Mouse (Mus musculus): ENCODE measurements around the gene Fgg. TPM values are rescaled to one million over a fixed set of nuclear protein-coding genes. Genes with fewer than 3 reads are reported as not detected.

Gene Fgg
- polyA plus RNA-seq, 1 experiment from 2014 or later: not detected

GRCm38 (mm10) chr3:83049680-83050079, 42.2 kb downstream of the Fgg start, which contains the start of gene Fgb:
TSS of gene Fgb (minus strand) at chr3:83049863.
- in situ Hi-C loops (cut with MboI; ENCODE audit: low pct_unique_long_range_greater_than_20kb): loop anchor here (5.0 to 25.0 kb wide), 2 partner anchors 47 to 687 kb away; partner anchors contain the start of gene Map9
- DNase-seq (ENCODE audit: low read depth, low spot score) (no peak), ATAC-seq (no peak)
- peaks cover 63% of the 10 kb centered on the region for H3K27me3 ChIP-seq
- ChIA-PET CTCF (no interaction called here), POLR2A (no interaction called here)
- no peak for TF ChIP-seq CTCF (IDR thresholded peaks at IDR 0.05)

GRCm38 (mm10) chr3:83050661-83051060, 43.1 kb downstream of the Fgg start:
- no peak for TF ChIP-seq CTCF (IDR thresholded peaks at IDR 0.05)
- ATAC-seq: no peak
- in situ Hi-C loops (cut with MboI; ENCODE audit: low pct_unique_long_range_greater_than_20kb): loop anchor here (5.0 to 25.0 kb wide), 2 partner anchors 48 to 688 kb away; partner anchors contain the start of gene Map9
- H3K27me3 ChIP-seq: peaks cover 54% of the 10 kb centered on the region
- POLR2A ChIA-PET: no interaction called here
- CTCF ChIA-PET: interaction anchor here (2.1 kb wide), 1 partner anchor 51 kb away, joined by 14 read pairs; no protein-coding TSS in a partner anchor
- no peak for DNase-seq (ENCODE audit: low read depth, low spot score)

- TF ChIP-seq CTCF (IDR thresholded peaks at IDR 0.05): no peak
- peaks cover 46% of the 10 kb centered on the region for H3K27me3 ChIP-seq
- in situ Hi-C loops (cut with MboI; ENCODE audit: low pct_unique_long_range_greater_than_20kb): loop anchor here (5.0 to 25.0 kb wide), 2 partner anchors 50 to 690 kb away; partner anchors contain the start of gene Map9
- no peak for DNase-seq (ENCODE audit: low read depth, low spot score)
- ChIA-PET POLR2A (no interaction called here), CTCF (interaction anchor here (1.1 to 3.5 kb wide), 5 partner anchors 51 to 58 kb away, joined by 4 to 41 read pairs (median 5); no protein-coding TSS in a partner anchor)
- no peak for ATAC-seq
Measured at GRCm38 (mm10) chr3:83052102-83052501, 44.6 kb downstream of the Fgg start.

- CTCF ChIA-PET: interaction anchor here (0.6 to 3.5 kb wide), 19 partner anchors 9 to 676 kb away, joined by 3 to 41 read pairs (median 6); partner anchors contain the start of genes Fga and Fgg
- in situ Hi-C loops (cut with MboI; ENCODE audit: low pct_unique_long_range_greater_than_20kb): loop anchor here (5.0 to 25.0 kb wide), 2 partner anchors 51 to 691 kb away; partner anchors contain the start of gene Map9
Measured at GRCm38 (mm10) chr3:83053126-83053525, 45.6 kb downstream of the Fgg start.

GRCm38 (mm10) chr3:83053758-83054157, 46.2 kb downstream of the Fgg start:
- ATAC-seq (no peak), DNase-seq (ENCODE audit: low read depth, low spot score) (no peak)
- ChIA-PET POLR2A (interaction anchor here (0.6 to 1.2 kb wide), 3 partner anchors 54 to 714 kb away, joined by 3 to 4 read pairs (median 3); no protein-coding TSS in a partner anchor), CTCF (interaction anchor here (0.5 to 3.5 kb wide), 23 partner anchors 10 to 675 kb away, joined by 3 to 41 read pairs (median 5); partner anchors contain the start of genes Fga and Fgg)
- peak; percentile 84 for TF ChIP-seq CTCF (IDR thresholded peaks at IDR 0.05)
- in situ Hi-C loops (cut with MboI; ENCODE audit: low pct_unique_long_range_greater_than_20kb): loop anchor here (5.0 to 25.0 kb wide), 2 partner anchors 51 to 691 kb away; partner anchors contain the start of gene Map9
- H3K27me3 ChIP-seq: peaks cover 29% of the 10 kb centered on the region

More at GRCm38 (mm10) chr3:83053126-83053525, 45.6 kb downstream of the Fgg start:
- peaks cover 35% of the 10 kb centered on the region for H3K27me3 ChIP-seq
- POLR2A ChIA-PET: interaction anchor here (0.6 to 1.2 kb wide), 2 partner anchors 53 to 715 kb away, joined by 3 to 4 read pairs; no protein-coding TSS in a partner anchor
- ATAC-seq: no peak
- DNase-seq (ENCODE audit: low read depth, low spot score): no peak
- no peak for TF ChIP-seq CTCF (IDR thresholded peaks at IDR 0.05)

GRCm38 (mm10) chr3:83054759-83055158, 47.2 kb downstream of the Fgg start:
- H3K27me3 ChIP-seq: peaks cover 21% of the 10 kb centered on the region
- ATAC-seq (no peak), DNase-seq (ENCODE audit: low read depth, low spot score) (no peak)
- ChIA-PET POLR2A (interaction anchor here (0.8 kb wide), 1 partner anchor 912 kb away, joined by 8 read pairs; no protein-coding TSS in a partner anchor), CTCF (interaction anchor here (0.8 to 3.5 kb wide), 19 partner anchors 11 to 66 kb away, joined by 3 to 41 read pairs (median 5); partner anchors contain the start of genes Fga and Fgg)
- TF ChIP-seq CTCF (IDR thresholded peaks at IDR 0.05): no peak
- in situ Hi-C loops (cut with MboI; ENCODE audit: low pct_unique_long_range_greater_than_20kb): loop anchor here (5.0 to 25.0 kb wide), 2 partner anchors 52 to 692 kb away; partner anchors contain the start of gene Map9

GRCm38 (mm10) chr3:83055281-83056038, 47.9 kb downstream of the Fgg start, which contains the start of gene Plrg1:
TSS of gene Plrg1 (plus strand) at chr3:83055522.
- ATAC-seq (peak; percentile 98), DNase-seq (ENCODE audit: low read depth, low spot score) (peak; percentile 98)
- TF ChIP-seq CTCF (IDR thresholded peaks at IDR 0.05): no peak
- peaks cover 14% of the 10 kb centered on the region for H3K27me3 ChIP-seq
- CTCF ChIA-PET: interaction anchor here (0.8 to 3.5 kb wide), 6 partner anchors 16 to 58 kb away, joined by 3 to 41 read pairs (median 4); partner anchors contain the start of gene Fga
- in situ Hi-C loops (cut with MboI; ENCODE audit: low pct_unique_long_range_greater_than_20kb): loop anchor here (25.0 kb wide), 1 partner anchor 693 kb away; the partner anchor contains the start of gene Map9
- POLR2A ChIA-PET: interaction anchor here (0.8 kb wide), 1 partner anchor 913 kb away, joined by 8 read pairs; no protein-coding TSS in a partner anchor

- TF ChIP-seq CTCF (IDR thresholded peaks at IDR 0.05): no peak
- DNase-seq (ENCODE audit: low read depth, low spot score) (no peak), ATAC-seq (no peak)
- no peaks in the 10 kb centered on the region for H3K27me3 ChIP-seq
- CTCF ChIA-PET: interaction anchor here (1.3 to 2.3 kb wide), 3 partner anchors 11 to 58 kb away, joined by 4 to 7 read pairs (median 4); no protein-coding TSS in a partner anchor
- POLR2A ChIA-PET: no interaction called here
- in situ Hi-C loops (cut with MboI; ENCODE audit: low pct_unique_long_range_greater_than_20kb): loop anchor here (25.0 kb wide), 1 partner anchor 695 kb away; the partner anchor contains the start of gene Map9
Measured at GRCm38 (mm10) chr3:83057046-83057445, 49.5 kb downstream of the Fgg start.

Other genes starting within 250 kb of the Fgg start
- gene Rbm46, start 131.2 kb upstream of the Fgg start, polyA plus RNA-seq (2021): not detected
- gene Lrat, start 103.8 kb upstream of the Fgg start, polyA plus RNA-seq (2021): not detected
- not detected for gene Fga, start 18.4 kb downstream of the Fgg start, polyA plus RNA-seq (2021)
- not detected for gene Fgb, start 42.1 kb downstream of the Fgg start, polyA plus RNA-seq (2021)
- 85.3 TPM for gene Plrg1, start 47.8 kb downstream of the Fgg start, polyA plus RNA-seq (2021)
- 0.12 TPM for gene Dchs2, start 120.2 kb downstream of the Fgg start, polyA plus RNA-seq (2021)

All from Patski (cell line).